In the genomic region with DNA sequence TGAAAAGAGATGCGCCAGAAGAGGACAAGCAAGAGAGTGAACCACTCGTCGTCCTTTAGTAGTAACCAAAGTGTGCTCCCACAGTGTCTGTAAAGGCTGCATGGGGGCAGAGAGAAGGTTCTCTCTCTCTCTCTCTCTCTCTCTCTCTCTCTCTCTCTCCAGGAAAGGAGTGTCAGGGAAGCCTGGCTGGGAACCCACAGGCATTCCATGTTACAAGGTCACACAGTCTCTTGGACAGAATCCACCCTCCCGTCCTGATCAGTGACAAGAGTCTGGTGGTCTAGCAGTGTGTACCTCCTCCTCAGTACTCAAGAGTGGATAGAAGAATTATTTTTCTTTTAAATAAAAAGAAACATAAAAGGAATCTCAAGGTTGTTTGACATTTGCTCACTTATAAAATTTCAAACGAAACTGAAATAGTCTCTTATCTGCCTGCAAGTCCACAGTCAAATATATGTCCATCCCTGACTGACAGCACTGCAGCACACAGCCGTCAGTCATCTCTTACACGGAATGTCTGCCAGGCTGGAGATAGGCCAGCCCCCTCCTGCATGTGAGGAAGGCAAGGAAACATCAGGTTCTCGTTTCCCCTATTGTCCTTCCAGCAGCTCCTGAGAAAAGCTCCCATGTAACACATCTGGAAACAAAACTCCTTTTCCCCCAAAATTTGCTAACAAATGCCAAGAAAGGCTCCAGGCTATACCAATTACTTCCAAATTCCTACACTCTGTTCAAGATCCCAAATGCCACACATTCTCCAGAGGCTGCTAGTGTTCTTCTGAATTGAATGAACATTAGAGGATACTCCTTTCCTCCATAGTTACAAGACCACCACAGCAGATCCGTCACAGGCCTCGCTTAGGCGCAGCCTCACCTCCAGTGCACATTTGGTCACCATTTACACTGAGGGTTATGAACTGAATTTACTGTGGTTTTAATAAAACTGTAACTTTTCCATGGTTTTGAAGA, we compare ENCODE assay signal across 12 mouse cellular contexts.
DNase-seq lines count a peak whose midpoint lies in the region; ATAC-seq lines count a peak whose summit lies in the region.
"Had no signal": no experiment of that assay in that cellular context is flagged by ENCODE, and none has a peak within 500 bp of the region (broad histone marks: within the 10 kb centered on the region; RNA-seq: fewer than 3 reads in every experiment).

No protein-coding gene starts in this region.

- no peaks in the 10 kb centered on the region for H3K36me3 ChIP-seq in heart, embryonic 14.5 days (ENCODE audit: control insufficient read depth, insufficient read depth, low read length)
- no peaks in the 10 kb centered on the region for H3K36me3 ChIP-seq in lung, embryonic 15.5 days
- H3K36me3 ChIP-seq in liver, embryonic 11.5 days (ENCODE audit: control insufficient read depth, insufficient read depth, low read length): no peaks in the 10 kb centered on the region
- no peaks in the 10 kb centered on the region for H3K36me3 ChIP-seq in hindbrain, embryonic 16.5 days (ENCODE audit: control insufficient read depth, insufficient read depth, low read length)
- H3K36me3 ChIP-seq: stomach, embryonic 15.5 days had no signal

- H3K4me1 ChIP-seq in heart, embryonic 14.5 days (ENCODE audit: control insufficient read depth in 2 of 2, insufficient read depth in 2 of 2, low read length in 2 of 2): peaks cover 10 to 33% of the 10 kb centered on the region in 2 experiments
- peaks cover 30% of the 10 kb centered on the region for H3K4me1 ChIP-seq in lung, embryonic 15.5 days
- no peaks in the 10 kb centered on the region for H3K4me1 ChIP-seq in liver, embryonic 11.5 days (replicated peaks; ENCODE audit: control insufficient read depth, insufficient read depth, low read length)
- H3K4me1 ChIP-seq in hindbrain, embryonic 16.5 days (ENCODE audit: control insufficient read depth, insufficient read depth, low read depth, low read length): no peaks in the 10 kb centered on the region
- H3K4me1 ChIP-seq: stomach, embryonic 15.5 days had no signal

- DNase-seq in heart, adult 8-10 months (ENCODE audit: low spot score): peak; percentile 9
- DNase-seq in heart, adult 11 months: no peak
- DNase-seq in embryo, embryonic 11 days: peak; percentile 18
- DNase-seq in right cerebral cortex, adult 2 months (ENCODE audit: low spot score in 2 of 2): no peak
- DNase-seq in liver, embryonic 11.5 days (ENCODE audit: low spot score): no peak
- DNase-seq: kidney, postnatal 25 days had no signal

- peak overlapping the region; percentile 81 to 85 for H3K27ac ChIP-seq in heart, embryonic 14.5 days (replicated peaks in 1 of 2; ENCODE audit: control insufficient read depth in 1 of 2, insufficient read depth in 1 of 2, low read depth in 2 of 2, low read length in 2 of 2)
- peak overlapping the region; percentile 79 for H3K27ac ChIP-seq in lung, embryonic 15.5 days
- H3K27ac ChIP-seq in liver, embryonic 11.5 days (ENCODE audit: low read depth, low read length): no peak overlapping the region
- H3K27ac ChIP-seq in hindbrain, embryonic 16.5 days (ENCODE audit: low read depth, low read length): no peak overlapping the region
- H3K27ac ChIP-seq: stomach, embryonic 15.5 days had no signal

- no peaks in the 10 kb centered on the region for H3K9me3 ChIP-seq in heart, embryonic 14.5 days (ENCODE audit: control insufficient read depth, low read length)
- no peaks in the 10 kb centered on the region for H3K9me3 ChIP-seq in lung, embryonic 15.5 days
- no peaks in the 10 kb centered on the region for H3K9me3 ChIP-seq in liver, embryonic 11.5 days (ENCODE audit: control insufficient read depth, low read length)
- no peaks in the 10 kb centered on the region for H3K9me3 ChIP-seq in hindbrain, embryonic 16.5 days (ENCODE audit: control insufficient read depth, low read length)
- H3K9me3 ChIP-seq: stomach, embryonic 15.5 days had no signal

- H3K27me3 ChIP-seq in heart, embryonic 14.5 days (ENCODE audit: control insufficient read depth, insufficient read depth, low read length): no peaks in the 10 kb centered on the region
- no peaks in the 10 kb centered on the region for H3K27me3 ChIP-seq in lung, embryonic 15.5 days
- H3K27me3 ChIP-seq in liver, embryonic 11.5 days (replicated peaks; ENCODE audit: control insufficient read depth, insufficient read depth, low read length): no peaks in the 10 kb centered on the region
- no peaks in the 10 kb centered on the region for H3K27me3 ChIP-seq in hindbrain, embryonic 16.5 days (replicated peaks; ENCODE audit: control insufficient read depth, insufficient read depth, low read length)
- H3K27me3 ChIP-seq: CH12.LX; stomach, embryonic 15.5 days had no signal

- H3K4me2 ChIP-seq in heart, embryonic 14.5 days (ENCODE audit: low read length): peak overlapping the region; percentile 33
- H3K4me2 ChIP-seq in lung, embryonic 15.5 days: no peak overlapping the region
- H3K4me2 ChIP-seq in liver, embryonic 11.5 days: no peak overlapping the region
- no peak overlapping the region for H3K4me2 ChIP-seq in hindbrain, embryonic 16.5 days (ENCODE audit: low read length)
- H3K4me2 ChIP-seq: stomach, embryonic 15.5 days had no signal

- WGBS in heart, embryonic 14.5 days: 34% methylated on average over 11 of the region's 11 CpGs
- WGBS in lung, embryonic 15.5 days: 37% methylated on average over 11 of the region's 11 CpGs
- 60% methylated on average over 11 of the region's 11 CpGs for WGBS in liver, embryonic 11.5 days
- whole genome bisulfite sequencing in hindbrain, embryonic 16.5 days: 69% methylated on average over 11 of the region's 11 CpGs

- H3K4me3 ChIP-seq in heart, embryonic 14.5 days (ENCODE audit: control insufficient read depth in 1 of 2, insufficient read depth in 1 of 2, low read depth in 1 of 2, low read length in 2 of 2): no peak overlapping the region
- no peak overlapping the region for H3K4me3 ChIP-seq in lung, embryonic 15.5 days
- no peak overlapping the region for H3K4me3 ChIP-seq in liver, embryonic 11.5 days (ENCODE audit: low read depth, low read length)
- no peak overlapping the region for H3K4me3 ChIP-seq in hindbrain, embryonic 16.5 days (ENCODE audit: low read length)
- H3K4me3 ChIP-seq: megakaryocyte, embryonic 14.5 days; stomach, embryonic 15.5 days had no signal

- peak; percentile 54; the same call in 1 of the 2 replicates for ATAC-seq in heart, embryonic 14.5 days (ENCODE audit: insufficient number of reproducible peaks, insufficient read depth, low FRiP score, low read depth)
- peak; percentile 88 for ATAC-seq in lung, embryonic 15.5 days (ENCODE audit: borderline replicate concordance, extremely low read depth, low FRiP score, low TSS enrichment)
- no peak for ATAC-seq in liver, embryonic 11.5 days (replicated peaks; ENCODE audit: low FRiP score)
- ATAC-seq in hindbrain, embryonic 16.5 days: no peak

- no peak overlapping the region for H3K9ac ChIP-seq in heart, embryonic 14.5 days (ENCODE audit: low read length)
- no peak overlapping the region for H3K9ac ChIP-seq in lung, embryonic 15.5 days
- H3K9ac ChIP-seq in liver, embryonic 11.5 days (ENCODE audit: low read depth, low read length): no peak overlapping the region
- no peak overlapping the region for H3K9ac ChIP-seq in hindbrain, embryonic 16.5 days (ENCODE audit: low read depth, low read length)
- H3K9ac ChIP-seq: stomach, embryonic 15.5 days had no signal

Comparison
In these comparisons a context has a peak if more than half of its experiments do, and no peak if none do; other contexts are left out.
1. DNase-seq: peak in heart, adult 8-10 months (single experiment) and embryo, embryonic 11 days (single experiment); none in heart, adult 11 months (single experiment), right cerebral cortex, adult 2 months (0 of 2) and liver, embryonic 11.5 days (single experiment).
2. ATAC-seq: peak in heart, embryonic 14.5 days (single experiment) and lung, embryonic 15.5 days (single experiment); none in liver, embryonic 11.5 days (single experiment) and hindbrain, embryonic 16.5 days (single experiment).
3. H3K27ac ChIP-seq: peak in heart, embryonic 14.5 days (2 of 2) and lung, embryonic 15.5 days (single experiment); none in liver, embryonic 11.5 days (single experiment) and hindbrain, embryonic 16.5 days (single experiment).